Mouse (Mus musculus): Measurements from ENCODE around the gene Thnsl2. TPM values are rescaled to one million over a fixed set of nuclear protein-coding genes. Genes with fewer than 3 reads are reported as not detected.

The Thnsl2 gene
- polyA plus RNA-seq, 2 experiments: 4.7 to 11.8 TPM

GRCm38 (mm10) chr6:71096126-71096525 is 48.1 kb downstream of the Thnsl2 start:
- Histone ChIP-seq H3K4me2 (ENCODE audit: low read depth) (no peak overlapping the region), H3K36me3 (replicated peaks; ENCODE audit: control insufficient read depth, insufficient read depth, low read depth) (no peaks in the 10 kb centered on the region), H3K4me3 (ENCODE audit: insufficient read depth in 1 of 2, low read depth in 2 of 2, low read length in 2 of 2) (no peak overlapping the region), H3K9ac (replicated peaks) (no peak overlapping the region), H3K9me3 (ENCODE audit: control insufficient read depth, low read length) (no peaks in the 10 kb centered on the region), H3K4me1 (replicated peaks; ENCODE audit: control insufficient read depth in 2 of 2, insufficient read depth in 2 of 2, low read length in 1 of 2) (no peaks in the 10 kb centered on the region), H3K27me3 (ENCODE audit: control insufficient read depth, insufficient read depth, low read length) (no peaks in the 10 kb centered on the region), H3K27ac (no peak overlapping the region)
- ATAC-seq (ENCODE audit: insufficient read depth) (no peak), DNase-seq (ENCODE audit: low read depth in 3 of 3, low spot score in 3 of 3) (no peak)
- TF ChIP-seq CTCF (IDR thresholded peaks at IDR 0.05; ENCODE audit: low read depth) (no peak), EP300 (IDR thresholded peaks at IDR 0.05; ENCODE audit: low read depth) (no peak)
- 66% methylated on average over 3 of the region's 3 CpGs for WGBS (ENCODE audit: insufficient replicate concordance)

- no peak overlapping the region for H3K9ac ChIP-seq (replicated peaks)
- ATAC-seq (ENCODE audit: insufficient read depth): no peak
- no peak for DNase-seq (ENCODE audit: low read depth in 3 of 3, low spot score in 3 of 3)
- H3K4me3 ChIP-seq (ENCODE audit: insufficient read depth in 1 of 2, low read depth in 2 of 2, low read length in 2 of 2): no peak overlapping the region
- H3K36me3 ChIP-seq (replicated peaks; ENCODE audit: control insufficient read depth, insufficient read depth, low read depth): no peaks in the 10 kb centered on the region
- H3K4me2 ChIP-seq (ENCODE audit: low read depth): no peak overlapping the region
- TF ChIP-seq EP300 (IDR thresholded peaks at IDR 0.05; ENCODE audit: low read depth) (no peak), CTCF (IDR thresholded peaks at IDR 0.05; ENCODE audit: low read depth) (no peak)
- no peaks in the 10 kb centered on the region for H3K9me3 ChIP-seq (ENCODE audit: control insufficient read depth, low read length)
- 57% methylated on average over 5 of the region's 5 CpGs for WGBS (ENCODE audit: insufficient replicate concordance)
- no peaks in the 10 kb centered on the region for H3K4me1 ChIP-seq (replicated peaks; ENCODE audit: control insufficient read depth in 2 of 2, insufficient read depth in 2 of 2, low read length in 1 of 2)
- H3K27ac ChIP-seq: no peak overlapping the region
- no peaks in the 10 kb centered on the region for H3K27me3 ChIP-seq (ENCODE audit: control insufficient read depth, insufficient read depth, low read length)
Measured at GRCm38 (mm10) chr6:71094693-71095092, 49.5 kb downstream of the Thnsl2 start.

GRCm38 (mm10) chr6:71093686-71094085 is 50.6 kb downstream of the Thnsl2 start:
- TF ChIP-seq EP300 (IDR thresholded peaks at IDR 0.05; ENCODE audit: low read depth) (no peak), CTCF (IDR thresholded peaks at IDR 0.05; ENCODE audit: low read depth) (no peak)
- no peaks in the 10 kb centered on the region for H3K36me3 ChIP-seq (replicated peaks; ENCODE audit: control insufficient read depth, insufficient read depth, low read depth)
- no peak for DNase-seq (ENCODE audit: low read depth in 3 of 3, low spot score in 3 of 3)
- no peak overlapping the region for H3K27ac ChIP-seq
- ATAC-seq (ENCODE audit: insufficient read depth): no peak
- no peak overlapping the region for H3K4me2 ChIP-seq (ENCODE audit: low read depth)
- no peaks in the 10 kb centered on the region for H3K27me3 ChIP-seq (ENCODE audit: control insufficient read depth, insufficient read depth, low read length)
- H3K9ac ChIP-seq (replicated peaks): no peak overlapping the region
- no peaks in the 10 kb centered on the region for H3K4me1 ChIP-seq (replicated peaks; ENCODE audit: control insufficient read depth in 2 of 2, insufficient read depth in 2 of 2, low read length in 1 of 2)
- H3K9me3 ChIP-seq (ENCODE audit: control insufficient read depth, low read length): no peaks in the 10 kb centered on the region
- H3K4me3 ChIP-seq (ENCODE audit: insufficient read depth in 1 of 2, low read depth in 2 of 2, low read length in 2 of 2): no peak overlapping the region
- 61% methylated on average over 5 of the region's 6 CpGs for WGBS (ENCODE audit: insufficient replicate concordance)

- ATAC-seq (ENCODE audit: insufficient read depth): no peak
- TF ChIP-seq EP300 (IDR thresholded peaks at IDR 0.05; ENCODE audit: low read depth): no peak
- TF ChIP-seq CTCF (IDR thresholded peaks at IDR 0.05; ENCODE audit: low read depth): no peak
- Histone ChIP-seq H3K27ac (no peak overlapping the region), H3K27me3 (ENCODE audit: control insufficient read depth, insufficient read depth, low read length) (no peaks in the 10 kb centered on the region), H3K36me3 (replicated peaks; ENCODE audit: control insufficient read depth, insufficient read depth, low read depth) (no peaks in the 10 kb centered on the region), H3K4me1 (replicated peaks; ENCODE audit: control insufficient read depth in 2 of 2, insufficient read depth in 2 of 2, low read length in 1 of 2) (no peaks in the 10 kb centered on the region), H3K4me2 (ENCODE audit: low read depth) (no peak overlapping the region), H3K4me3 (ENCODE audit: insufficient read depth in 1 of 2, low read depth in 2 of 2, low read length in 2 of 2) (no peak overlapping the region), H3K9me3 (ENCODE audit: control insufficient read depth, low read length) (no peaks in the 10 kb centered on the region), H3K9ac (replicated peaks) (no peak overlapping the region)
- WGBS (ENCODE audit: insufficient replicate concordance): 24% methylated on average over 5 of the region's 5 CpGs
- no peak for DNase-seq (ENCODE audit: low read depth in 3 of 3, low spot score in 3 of 3)
Measured at GRCm38 (mm10) chr6:71090475-71090874, 53.8 kb downstream of the Thnsl2 start.

- Histone ChIP-seq H3K9me3 (ENCODE audit: control insufficient read depth, low read length) (no peaks in the 10 kb centered on the region), H3K4me3 (ENCODE audit: insufficient read depth in 1 of 2, low read depth in 2 of 2, low read length in 2 of 2) (no peak overlapping the region), H3K36me3 (replicated peaks; ENCODE audit: control insufficient read depth, insufficient read depth, low read depth) (no peaks in the 10 kb centered on the region), H3K9ac (replicated peaks) (no peak overlapping the region), H3K27ac (no peak overlapping the region), H3K4me1 (replicated peaks; ENCODE audit: control insufficient read depth in 2 of 2, insufficient read depth in 2 of 2, low read length in 1 of 2) (no peaks in the 10 kb centered on the region), H3K27me3 (ENCODE audit: control insufficient read depth, insufficient read depth, low read length) (no peaks in the 10 kb centered on the region), H3K4me2 (ENCODE audit: low read depth) (no peak overlapping the region)
- no peak for TF ChIP-seq EP300 (IDR thresholded peaks at IDR 0.05; ENCODE audit: low read depth)
- no peak for TF ChIP-seq CTCF (IDR thresholded peaks at IDR 0.05; ENCODE audit: low read depth)
- ATAC-seq (ENCODE audit: insufficient read depth): no peak
- no peak for DNase-seq (ENCODE audit: low read depth in 3 of 3, low spot score in 3 of 3)
- WGBS (ENCODE audit: insufficient replicate concordance): 53% methylated on average over 4 of the region's 4 CpGs
Measured at GRCm38 (mm10) chr6:71089735-71090134, 54.5 kb downstream of the Thnsl2 start.
